Mouse (Mus musculus) forebrain, embryonic 12.5 days (tissue): Measurements from ENCODE around the gene Hoxc9. TPM values are rescaled to one million over a fixed set of nuclear protein-coding genes. Genes with fewer than 3 reads are reported as not detected.

Source experiments
- ATAC-seq: fragments of 200-750 bp; cut with Nextera tagmentation; 2 replicates; pipeline ENCODE4 v1.8.0; 2017; ENCODE audit warnings: moderate TSS enrichment; ENCODE audit not compliant: low FRiP score
- H3K27ac ChIP-seq: fragments of 300-500 bp; sonication (generic); 2 replicates; pipeline ENCODE4 v1.5.1; 2016; ENCODE audit warnings: mild to moderate bottlenecking
- H3K27me3 ChIP-seq: fragments of 300-500 bp; sonication (generic); 2 replicates; pipeline ENCODE4 v1.6.1; 2016; ENCODE audit warnings: mild to moderate bottlenecking
- H3K36me3 ChIP-seq: fragments of 300-500 bp; sonication (generic); replicated peaks from 2 replicates; pipeline ENCODE4 v1.6.1; 2016; ENCODE audit warnings: mild to moderate bottlenecking
- H3K4me1 ChIP-seq: fragments of 300-500 bp; sonication (generic); 2 replicates; pipeline ENCODE4 v1.6.1; 2016
- H3K4me2 ChIP-seq: fragments of 300-500 bp; sonication (generic); 2 replicates; pipeline ENCODE4 v1.6.1; 2016; ENCODE audit warnings: mild to moderate bottlenecking, moderate library complexity
- H3K4me3 ChIP-seq: fragments of 300-500 bp; sonication (generic); replicated peaks from 2 replicates; pipeline ENCODE4 v1.5.1; 2016; ENCODE audit warnings: mild to moderate bottlenecking
- H3K9ac ChIP-seq: fragments of 300-500 bp; sonication (generic); 2 replicates; pipeline ENCODE4 v1.6.1; 2016; ENCODE audit warnings: mild to moderate bottlenecking
- H3K9me3 ChIP-seq: fragments of 300-500 bp; sonication (generic); 2 replicates; pipeline ENCODE4 v1.6.1; 2016
- WGBS: fragments of 180-500 bp; shearing (Covaris S2); methylation state at CpG from one replicate; pipeline ENCODE4 v1.1.7; 2016; 5-methylcytosine and 5-hydroxymethylcytosine counted together
- polyA plus RNA-seq: library from polyadenylated mRNA; unstranded; fragments of >200 nt; fragmentation: Nextera tagmentation; extraction: Ambion mirVana; gene quantifications from 2 replicates; pipeline ENCODE4 v1.2.1, GENCODE M21; 2016

Hoxc9 gene
- not detected in 2 replicates for polyA plus RNA-seq

DNA sequence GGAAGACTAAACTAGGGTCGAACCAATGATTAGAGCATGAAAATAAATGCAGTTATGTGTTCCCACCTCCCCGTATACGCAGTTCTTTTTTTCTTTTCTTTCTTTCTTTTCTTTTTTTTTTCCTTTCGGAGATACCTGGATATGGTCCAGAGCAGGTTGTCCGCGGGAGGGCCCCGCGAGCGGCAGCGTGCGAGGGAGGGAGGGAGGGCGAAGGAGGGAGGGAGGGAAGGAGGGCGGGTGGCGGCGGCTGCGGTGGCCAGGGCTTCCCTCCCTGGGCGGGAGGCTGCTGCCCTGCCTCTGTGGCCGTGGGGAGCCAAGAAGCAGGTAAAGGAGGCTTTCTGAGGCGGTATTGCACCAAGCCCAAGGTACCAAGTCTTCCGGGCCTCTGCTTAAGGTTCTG is at the start of gene Hoxc9:
TSS of gene Hoxc9 (plus strand) at position 269 of the 400 bp plus-strand sequence.
- Histone ChIP-seq H3K9me3 (no peaks in the 10 kb centered on the region), H3K9ac (no peak within 1 kb of the TSS), H3K27ac (no peak within 1 kb of the TSS), H3K4me2 (no peak within 1 kb of the TSS), H3K36me3 (no peaks in the 10 kb centered on the region), H3K27me3 (peaks cover 100% of the 10 kb centered on the region), H3K4me3 (no peak within 1 kb of the TSS), H3K4me1 (no peaks in the 10 kb centered on the region)
- WGBS: 1% methylated on average over 13 of the region's 20 CpGs
- ATAC-seq: no peak

DNA sequence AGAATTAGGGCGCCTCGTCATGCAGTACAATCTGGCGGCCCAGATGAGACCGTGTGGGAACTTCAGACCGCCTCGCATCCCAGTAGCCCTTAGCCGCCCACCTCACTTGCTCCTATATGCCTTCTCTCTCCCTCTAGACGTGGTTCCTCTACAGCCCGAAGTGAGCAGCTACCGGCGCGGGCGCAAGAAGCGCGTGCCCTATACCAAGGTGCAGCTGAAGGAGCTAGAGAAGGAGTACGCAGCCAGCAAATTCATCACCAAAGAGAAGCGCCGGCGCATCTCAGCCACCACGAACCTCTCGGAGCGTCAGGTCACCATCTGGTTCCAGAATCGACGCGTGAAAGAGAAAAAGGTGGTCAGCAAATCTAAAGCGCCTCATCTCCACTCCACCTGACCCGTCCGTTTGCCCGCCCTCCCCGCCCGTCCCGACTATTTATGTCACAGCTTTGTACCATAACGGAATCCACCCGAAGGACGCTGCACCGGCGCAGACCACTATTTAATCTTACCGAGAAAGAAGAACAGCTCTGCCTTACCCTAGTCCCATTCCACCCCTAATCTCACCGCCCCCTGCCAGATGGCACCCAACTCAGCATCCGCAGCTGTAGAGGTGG is 49.1 kb upstream of the Hoxc9 start:
- ATAC-seq: no peak
- no peaks in the 10 kb centered on the region for H3K4me1 ChIP-seq
- H3K9ac ChIP-seq: no peak overlapping the region
- no peaks in the 10 kb centered on the region for H3K36me3 ChIP-seq
- H3K4me2 ChIP-seq: no peak overlapping the region
- WGBS: under 1% methylated on average over 40 of the region's 40 CpGs
- H3K9me3 ChIP-seq: no peaks in the 10 kb centered on the region
- no peak overlapping the region for H3K27ac ChIP-seq
- H3K4me3 ChIP-seq: no peak overlapping the region
- peaks cover 99% of the 10 kb centered on the region for H3K27me3 ChIP-seq

DNA sequence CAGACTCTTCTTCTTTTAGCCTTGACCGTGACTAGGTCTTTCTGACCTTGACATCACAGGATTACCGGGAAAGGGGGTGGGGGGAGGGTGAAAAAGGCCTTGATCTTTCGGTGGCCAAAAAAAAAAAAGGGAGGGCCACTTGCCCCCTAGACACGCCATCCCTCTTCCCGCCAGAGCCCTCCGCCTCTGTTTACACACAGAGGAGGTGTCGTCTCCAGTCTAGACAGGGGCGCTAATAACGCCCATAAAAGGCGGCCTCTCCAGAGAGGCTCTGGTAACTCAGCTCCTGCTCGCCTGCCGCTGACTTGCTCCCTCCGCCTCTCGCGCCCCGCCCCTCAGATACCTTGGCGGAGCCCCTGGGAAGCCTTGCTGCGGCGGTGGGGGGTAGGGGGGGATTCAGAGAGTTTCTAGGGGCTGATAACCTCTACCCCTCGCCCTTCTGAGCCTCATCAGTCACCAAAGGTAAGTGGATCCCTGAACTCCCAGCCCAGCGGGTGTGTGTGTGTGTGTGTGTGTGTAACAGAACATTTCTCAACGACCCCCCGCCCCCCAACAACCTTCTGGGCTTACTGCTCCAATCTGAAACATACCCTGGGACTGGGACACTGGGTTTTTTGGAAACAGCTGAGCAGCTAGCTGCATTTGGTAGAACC is 44.4 kb upstream of the Hoxc9 start:
- no peaks in the 10 kb centered on the region for H3K36me3 ChIP-seq
- WGBS: under 1% methylated on average over 23 of the region's 23 CpGs

DNA sequence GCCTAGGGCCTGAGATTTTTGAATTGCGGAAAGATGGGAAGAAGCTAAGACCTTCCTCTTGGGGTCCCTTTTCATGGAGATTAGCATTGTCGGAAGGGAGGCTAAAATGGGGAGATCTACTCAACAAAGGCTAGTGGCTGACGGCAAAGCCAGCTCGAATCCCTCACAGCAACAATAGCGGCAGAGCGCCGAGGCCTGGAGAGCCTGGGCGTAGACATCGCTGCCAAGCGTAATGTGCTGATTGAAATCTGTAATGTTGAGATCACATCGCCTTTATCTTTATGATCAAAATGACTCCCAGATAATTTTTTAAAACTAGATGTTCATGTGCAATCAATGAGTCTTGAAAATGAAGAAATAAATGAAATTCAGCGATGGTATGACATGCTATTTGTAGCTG is 41.8 kb upstream of the Hoxc9 start:
- no peaks in the 10 kb centered on the region for H3K4me1 ChIP-seq
- no peak overlapping the region for H3K4me3 ChIP-seq
- no peak overlapping the region for H3K9ac ChIP-seq
- H3K4me2 ChIP-seq: no peak overlapping the region
- under 1% methylated on average over 12 of the region's 12 CpGs for WGBS
- peaks cover 100% of the 10 kb centered on the region for H3K27me3 ChIP-seq
- H3K27ac ChIP-seq: no peak overlapping the region
- no peaks in the 10 kb centered on the region for H3K36me3 ChIP-seq
- no peaks in the 10 kb centered on the region for H3K9me3 ChIP-seq
- no peak for ATAC-seq

More for the DNA sequence above, 44.4 kb upstream of the Hoxc9 start:
- H3K27me3 ChIP-seq: peaks cover 100% of the 10 kb centered on the region
- no peak for ATAC-seq
- H3K9ac ChIP-seq: no peak overlapping the region
- H3K27ac ChIP-seq: no peak overlapping the region
- no peak overlapping the region for H3K4me3 ChIP-seq
- no peaks in the 10 kb centered on the region for H3K4me1 ChIP-seq
- H3K9me3 ChIP-seq: no peaks in the 10 kb centered on the region
- H3K4me2 ChIP-seq: no peak overlapping the region

DNA sequence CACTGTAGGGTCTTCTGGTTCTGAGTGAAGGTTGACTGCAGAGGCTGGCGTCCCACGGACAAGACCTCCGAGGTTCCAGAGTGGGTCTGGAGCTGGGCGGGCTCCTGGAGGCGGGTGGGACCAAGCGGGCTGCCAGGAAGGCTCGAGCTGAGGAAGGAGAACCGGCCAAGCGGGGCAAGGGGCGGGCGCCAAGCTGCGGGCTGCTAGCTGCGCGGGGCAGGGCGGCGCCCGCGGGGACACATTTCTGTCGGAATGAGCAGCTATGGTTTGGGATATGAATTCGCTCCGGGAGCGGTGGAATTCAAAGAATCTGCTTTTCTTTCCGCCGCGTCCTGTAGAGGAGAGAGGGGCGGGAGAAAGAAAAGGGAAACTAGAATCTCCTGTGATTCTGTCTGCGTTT is 41.3 kb upstream of the Hoxc9 start:
- Histone ChIP-seq H3K9me3 (no peaks in the 10 kb centered on the region), H3K4me2 (no peak overlapping the region), H3K4me1 (no peaks in the 10 kb centered on the region), H3K27ac (no peak overlapping the region), H3K27me3 (peaks cover 100% of the 10 kb centered on the region), H3K36me3 (no peaks in the 10 kb centered on the region), H3K9ac (no peak overlapping the region), H3K4me3 (no peak overlapping the region)
- no peak for ATAC-seq
- WGBS: under 1% methylated on average over 23 of the region's 27 CpGs

DNA sequence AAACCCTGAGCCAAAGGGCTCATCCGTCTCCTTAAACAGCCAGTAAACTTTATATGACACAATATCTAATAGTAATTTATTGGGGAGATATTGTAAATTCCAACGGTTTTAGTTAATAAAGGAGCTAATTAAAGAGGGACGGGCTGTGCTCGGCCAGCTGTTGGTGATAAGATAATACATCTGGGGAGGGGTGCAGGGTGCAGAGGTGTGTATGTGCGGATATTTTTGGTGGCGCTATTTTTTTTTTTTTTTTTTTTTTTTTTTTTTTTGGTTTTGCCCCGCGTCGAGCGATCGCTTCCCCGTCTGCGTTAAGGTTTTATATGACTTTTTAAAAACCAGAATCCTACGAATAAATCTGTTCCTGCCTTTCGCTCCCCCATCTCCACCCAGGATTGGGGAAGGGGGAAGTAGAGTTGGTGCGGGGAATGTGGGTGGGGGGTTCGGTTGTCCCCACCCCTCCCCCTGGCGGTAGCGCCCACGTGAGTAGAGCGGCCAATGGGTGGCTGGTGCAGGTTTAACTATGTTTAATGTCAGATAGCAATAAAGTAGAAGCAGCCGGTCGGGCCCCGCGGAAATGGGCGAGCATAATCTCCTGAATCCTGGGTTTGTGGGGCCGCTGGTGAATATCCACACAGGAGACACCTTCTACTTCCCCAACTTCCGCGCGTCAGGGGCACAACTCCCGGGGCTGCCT is 39.8 kb upstream of the Hoxc9 start, which contains the start of gene Hoxc12:
TSS of gene Hoxc12 (plus strand) at position 479 of the 694 bp plus-strand sequence.
- H3K4me2 ChIP-seq: no peak within 1 kb of the TSS
- no peaks in the 10 kb centered on the region for H3K4me1 ChIP-seq
- H3K27me3 ChIP-seq: peaks cover 100% of the 10 kb centered on the region
- no peaks in the 10 kb centered on the region for H3K36me3 ChIP-seq
- H3K9ac ChIP-seq: no peak within 1 kb of the TSS
- H3K27ac ChIP-seq: no peak within 1 kb of the TSS
- no peak within 1 kb of the TSS for H3K4me3 ChIP-seq
- no peak for ATAC-seq
- 1% methylated on average over 31 of the region's 31 CpGs for WGBS
- H3K9me3 ChIP-seq: no peaks in the 10 kb centered on the region

DNA sequence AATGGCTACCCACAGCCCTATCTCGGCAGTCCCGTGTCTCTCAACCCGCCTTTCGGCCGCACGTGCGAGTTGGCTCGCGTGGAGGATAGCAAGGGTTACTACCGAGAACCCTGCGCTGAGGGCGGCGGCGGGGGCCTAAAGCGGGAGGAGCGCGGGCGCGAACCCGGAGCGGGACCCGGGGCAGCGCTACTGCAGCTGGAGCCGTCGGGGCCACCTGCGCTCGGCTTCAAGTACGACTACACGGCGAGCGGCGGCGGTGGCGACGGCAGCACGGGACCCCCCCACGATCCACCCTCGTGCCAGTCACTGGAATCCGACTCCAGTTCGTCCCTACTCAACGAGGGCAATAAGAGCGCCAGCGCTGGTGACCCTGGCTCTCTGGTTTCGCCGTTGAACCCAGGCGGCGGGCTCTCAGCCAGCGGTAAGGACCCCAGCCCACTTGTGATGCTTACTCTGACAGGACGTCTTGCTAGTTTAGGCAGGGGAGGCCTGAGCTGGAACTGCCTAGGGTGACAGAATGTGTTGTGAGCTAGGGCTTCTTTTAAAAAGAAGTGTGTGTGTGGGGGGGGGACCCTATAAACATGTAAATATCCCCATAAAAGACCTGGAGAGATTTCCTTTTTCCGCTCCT is 39.1 kb upstream of the Hoxc9 start:
- under 1% methylated on average over 50 of the region's 50 CpGs for WGBS
- Histone ChIP-seq H3K9ac (no peak overlapping the region), H3K27ac (no peak overlapping the region), H3K4me3 (no peak overlapping the region), H3K27me3 (peaks cover 99% of the 10 kb centered on the region), H3K36me3 (no peaks in the 10 kb centered on the region), H3K9me3 (no peaks in the 10 kb centered on the region), H3K4me2 (no peak overlapping the region), H3K4me1 (no peaks in the 10 kb centered on the region)
- ATAC-seq: no peak

DNA sequence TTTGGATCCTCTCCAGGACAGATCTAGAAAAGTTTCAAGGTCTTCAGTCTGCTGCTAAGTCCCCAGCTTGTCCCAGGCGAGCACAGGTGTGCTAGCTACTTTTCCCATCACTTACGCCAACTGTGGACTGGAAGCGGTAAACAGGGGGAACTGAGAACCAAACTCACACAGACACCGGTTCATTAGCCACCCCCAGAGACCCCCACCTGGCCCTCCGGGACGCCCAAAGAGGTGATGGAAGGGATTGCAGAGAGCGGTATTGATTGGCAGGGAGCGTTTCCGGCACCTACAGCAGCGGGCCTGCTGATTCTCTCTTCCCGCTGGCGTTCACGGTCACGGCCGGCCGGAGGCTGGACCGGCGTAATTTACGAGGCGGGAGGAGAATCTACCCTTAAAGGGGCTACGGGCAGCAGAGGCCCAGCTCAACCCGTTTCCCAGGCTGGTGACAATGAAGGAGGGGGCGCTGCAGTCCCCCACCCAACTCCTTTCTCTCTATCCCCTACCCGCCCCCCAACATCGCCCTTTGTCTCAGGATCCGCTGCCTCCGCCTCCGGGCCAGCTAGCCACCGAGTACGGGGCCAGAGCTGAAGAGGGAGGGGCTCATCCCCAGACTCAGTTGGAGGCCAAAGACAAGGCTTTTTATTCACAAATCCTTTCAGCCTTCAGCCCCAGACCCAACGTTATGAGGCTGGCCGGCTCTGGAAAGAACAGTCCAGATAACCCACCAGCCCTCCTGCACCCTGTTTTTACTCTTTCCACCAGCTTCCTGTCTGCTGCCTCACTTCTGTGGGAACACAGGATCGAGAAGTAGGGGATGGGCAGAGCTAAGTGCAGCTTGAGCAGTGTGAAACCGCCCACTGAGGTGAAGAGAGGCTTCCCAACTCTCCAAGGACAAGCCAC is 36.7 kb upstream of the Hoxc9 start:
- WGBS: 2% methylated on average over 33 of the region's 34 CpGs
- no peak overlapping the region for H3K9ac ChIP-seq
- no peaks in the 10 kb centered on the region for H3K36me3 ChIP-seq

DNA sequence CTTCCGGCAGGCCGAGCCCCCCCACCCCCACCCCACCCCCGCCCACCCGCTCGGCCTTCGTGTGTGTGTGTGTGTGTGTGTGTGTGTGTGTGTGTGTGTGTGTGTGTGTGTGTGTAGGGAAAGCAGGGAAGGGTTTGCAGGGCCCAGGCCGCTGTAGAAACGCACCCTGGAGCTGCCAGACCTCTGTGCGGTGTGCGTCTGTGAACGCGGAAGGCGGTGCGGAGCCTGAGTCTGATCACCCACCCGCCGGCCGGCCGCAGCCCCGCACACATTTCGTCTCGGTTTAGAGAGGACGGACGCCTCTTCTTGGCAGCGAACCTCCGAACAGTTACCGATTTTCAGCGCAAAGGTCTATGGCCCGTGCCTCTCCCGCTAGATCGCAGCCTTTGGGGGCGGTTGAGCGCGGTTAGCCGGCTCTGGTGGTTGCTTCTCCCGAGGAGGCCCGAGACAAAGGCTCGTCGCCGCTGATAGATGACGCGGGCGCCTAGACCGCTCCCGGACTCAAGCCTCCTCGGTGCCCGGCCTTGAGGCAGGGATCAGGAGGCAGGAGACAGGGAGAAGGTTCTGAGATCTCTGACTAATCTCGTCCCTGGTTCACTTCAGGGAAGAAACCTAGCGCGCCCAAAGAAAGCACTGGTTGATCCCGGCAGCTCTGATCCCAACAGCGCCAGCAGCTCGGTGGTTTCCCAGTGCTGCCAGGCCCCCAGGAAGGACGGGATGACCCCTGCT is 33.3 kb upstream of the Hoxc9 start:
- WGBS: under 1% methylated on average over 43 of the region's 53 CpGs
- H3K4me2 ChIP-seq: 0 out of 2 replicates have a peak overlapping the region, but pooled peaks have one; percentile 19
- no peak overlapping the region for H3K27ac ChIP-seq
- no peaks in the 10 kb centered on the region for H3K9me3 ChIP-seq
- H3K4me1 ChIP-seq: peaks cover 9% of the 10 kb centered on the region; the same call in 1 of the 2 replicates
- ATAC-seq: no peak
- peak overlapping the region; percentile 14; the same call in 1 of the 2 replicates for H3K4me3 ChIP-seq
- H3K9ac ChIP-seq: no peak overlapping the region
- peaks cover 97% of the 10 kb centered on the region for H3K27me3 ChIP-seq
- H3K36me3 ChIP-seq: no peaks in the 10 kb centered on the region

More for the DNA sequence above, 36.7 kb upstream of the Hoxc9 start:
- H3K4me2 ChIP-seq: no peak overlapping the region
- no peak overlapping the region for H3K27ac ChIP-seq
- peaks cover 98% of the 10 kb centered on the region for H3K27me3 ChIP-seq
- no peak overlapping the region for H3K4me3 ChIP-seq
- no peak for ATAC-seq
- H3K9me3 ChIP-seq: no peaks in the 10 kb centered on the region
- H3K4me1 ChIP-seq: peaks cover 9% of the 10 kb centered on the region; the same call in 1 of the 2 replicates

DNA sequence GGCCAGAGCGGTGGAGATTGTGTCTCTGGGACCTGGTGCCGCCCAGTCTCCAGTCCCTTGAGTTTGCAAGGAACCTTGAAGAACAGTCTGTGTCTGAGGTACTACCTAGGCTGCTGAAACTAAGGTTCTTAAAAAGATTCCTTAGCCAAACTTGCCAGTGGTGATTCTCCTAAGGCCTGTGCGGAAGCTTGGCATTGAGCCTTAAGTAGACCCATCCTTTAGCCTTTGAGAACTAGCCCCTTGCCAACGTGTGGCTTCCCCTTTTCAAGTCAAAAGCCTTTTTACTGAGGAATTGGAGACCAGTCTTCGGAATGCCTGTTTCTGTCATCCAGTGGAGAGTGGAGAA is 32.8 kb upstream of the Hoxc9 start:
- peaks cover 9% of the 10 kb centered on the region; the same call in 1 of the 2 replicates for H3K4me1 ChIP-seq
- H3K27ac ChIP-seq: no peak overlapping the region
- no peaks in the 10 kb centered on the region for H3K36me3 ChIP-seq
- peaks cover 97% of the 10 kb centered on the region for H3K27me3 ChIP-seq
- 1% methylated on average over 5 of the region's 5 CpGs for WGBS
- no peak for ATAC-seq
- 0 out of 2 replicates have a peak overlapping the region, but pooled peaks have one; percentile 19 for H3K4me2 ChIP-seq
- H3K9ac ChIP-seq: no peak overlapping the region
- H3K4me3 ChIP-seq: 0 out of 2 replicates have a peak overlapping the region, but pooled peaks have one; percentile 14
- H3K9me3 ChIP-seq: no peaks in the 10 kb centered on the region
